Mouse (Mus musculus): ENCODE data around the gene Dync1i1. TPM values are rescaled to one million over a fixed set of nuclear protein-coding genes. Genes with fewer than 3 reads are reported as not detected.

Gene Dync1i1
- total and polyA plus RNA-seq, 3 experiments = 0.41 to 0.43 (median 0.42) TPM

- 70% methylated on average over 6 of the region's 6 CpGs for WGBS
- intact Hi-C loops (cut with DNase I) = no loop called here
- Histone ChIP-seq H3K4me3 (no peak overlapping the region), H3K79me2 (replicated peaks; ENCODE audit: control insufficient read depth, insufficient read depth, low read length) (no peaks in the 10 kb centered on the region), H3K4me1 (ENCODE audit: control insufficient read depth, insufficient read depth, low read length) (no peaks in the 10 kb centered on the region), H3K27ac (no peak overlapping the region), H3K9ac (ENCODE audit: low read depth, low read length) (no peak overlapping the region), H3K27me3 (ENCODE audit: control insufficient read depth, insufficient read depth, low read length) (0 out of 2 replicates have a peak, but pooled peaks cover 2% of the 10 kb centered on the region), H3K36me3 (ENCODE audit: control insufficient read depth, insufficient read depth, low read length) (no peaks in the 10 kb centered on the region)
- TF ChIP-seq CTCF (IDR thresholded peaks at IDR 0.05) (no peak), POLR2A (IDR thresholded peaks at IDR 0.05; ENCODE audit: insufficient read depth, low read depth, low read length) (no peak), EP300 (IDR thresholded peaks at IDR 0.05; ENCODE audit: insufficient read depth, low read depth, low read length) (no peak)
- no peak for DNase-seq
Measured at GRCm38 (mm10) chr6:6023976-6024375, 298.5 kb downstream of the Dync1i1 start.

- 91% methylated on average over 6 of the region's 6 CpGs for WGBS
- no peak for DNase-seq
- no peaks in the 10 kb centered on the region for H3K27me3 ChIP-seq (ENCODE audit: control insufficient read depth, insufficient read depth, low read length)
- intact Hi-C loops (cut with DNase I) = no loop called here
- TF ChIP-seq EP300 (IDR thresholded peaks at IDR 0.05; ENCODE audit: insufficient read depth, low read depth, low read length) (no peak), POLR2A (IDR thresholded peaks at IDR 0.05; ENCODE audit: insufficient read depth, low read depth, low read length) (no peak), CTCF (IDR thresholded peaks at IDR 0.05) (no peak)
- no peak overlapping the region for H3K4me3 ChIP-seq
- H3K27ac ChIP-seq = no peak overlapping the region
- H3K4me1 ChIP-seq (ENCODE audit: control insufficient read depth, insufficient read depth, low read length) = no peaks in the 10 kb centered on the region
- no peaks in the 10 kb centered on the region for H3K36me3 ChIP-seq (ENCODE audit: control insufficient read depth, insufficient read depth, low read length)
- no peak overlapping the region for H3K9ac ChIP-seq (ENCODE audit: low read depth, low read length)
- H3K79me2 ChIP-seq (replicated peaks; ENCODE audit: control insufficient read depth, insufficient read depth, low read length) = no peaks in the 10 kb centered on the region
Measured at GRCm38 (mm10) chr6:6027664-6028063, 302.2 kb downstream of the Dync1i1 start.

GRCm38 (mm10) chr6:6038773-6039550 is 313.5 kb downstream of the Dync1i1 start:
- Histone ChIP-seq H3K27me3 (ENCODE audit: control insufficient read depth, insufficient read depth, low read length) (no peaks in the 10 kb centered on the region), H3K9ac (ENCODE audit: low read depth, low read length) (no peak overlapping the region), H3K27ac (no peak overlapping the region), H3K36me3 (ENCODE audit: control insufficient read depth, insufficient read depth, low read length) (no peaks in the 10 kb centered on the region), H3K4me3 (no peak overlapping the region), H3K4me1 (ENCODE audit: control insufficient read depth, insufficient read depth, low read length) (no peaks in the 10 kb centered on the region), H3K79me2 (replicated peaks; ENCODE audit: control insufficient read depth, insufficient read depth, low read length) (no peaks in the 10 kb centered on the region)
- DNase-seq = no peak
- WGBS = 73% methylated on average over 18 of the region's 18 CpGs
- TF ChIP-seq EP300 (IDR thresholded peaks at IDR 0.05; ENCODE audit: insufficient read depth, low read depth, low read length) (no peak), POLR2A (IDR thresholded peaks at IDR 0.05; ENCODE audit: insufficient read depth, low read depth, low read length) (no peak), CTCF (IDR thresholded peaks at IDR 0.05) (no peak)
- intact Hi-C loops (cut with DNase I) = no loop called here

DNA sequence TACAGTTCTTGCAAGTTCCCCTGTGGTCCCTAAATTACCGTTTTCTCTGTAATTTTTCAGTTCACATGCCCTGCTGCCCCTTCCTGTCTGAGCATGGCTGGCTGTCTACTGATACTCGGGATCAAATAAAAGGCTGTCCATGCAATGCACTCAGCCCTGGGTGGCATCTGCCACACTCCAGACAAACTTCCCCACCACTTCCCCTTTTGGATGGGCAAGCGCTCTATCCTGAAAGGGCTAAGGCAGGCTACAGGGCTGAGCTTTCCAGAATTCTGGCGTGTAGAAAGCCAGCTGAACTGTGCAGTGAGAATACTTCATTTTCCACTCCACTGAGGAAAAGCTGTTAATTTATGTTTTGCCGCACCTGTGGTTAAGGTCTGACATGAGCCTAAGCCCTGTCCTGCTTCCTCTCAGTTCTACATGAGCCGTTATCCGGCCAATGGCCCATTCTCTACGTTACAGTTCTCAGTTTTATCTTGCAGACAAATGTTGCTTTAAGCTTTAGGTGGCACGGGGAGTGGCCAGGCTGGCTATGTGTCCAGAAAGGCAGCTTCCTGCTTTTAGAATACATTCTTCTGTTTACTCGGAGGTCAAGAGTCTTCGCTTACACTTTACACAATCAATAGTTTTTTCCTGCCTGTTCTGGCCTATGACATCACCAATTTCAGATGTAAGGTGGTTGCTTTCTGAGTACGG is 321.4 kb downstream of the Dync1i1 start:
- TF ChIP-seq CTCF (IDR thresholded peaks at IDR 0.05) (no peak), EP300 (IDR thresholded peaks at IDR 0.05; ENCODE audit: insufficient read depth, low read depth, low read length) (no peak), POLR2A (IDR thresholded peaks at IDR 0.05; ENCODE audit: insufficient read depth, low read depth, low read length) (no peak)
- no peak overlapping the region for H3K9ac ChIP-seq (ENCODE audit: low read depth, low read length)
- 55% methylated on average over 12 of the region's 12 CpGs for WGBS

GRCm38 (mm10) chr6:6052696-6053095 is 327.3 kb downstream of the Dync1i1 start:
- Histone ChIP-seq H3K4me1 (ENCODE audit: control insufficient read depth, insufficient read depth, low read length) (no peaks in the 10 kb centered on the region), H3K4me3 (no peak overlapping the region), H3K27ac (no peak overlapping the region), H3K9ac (ENCODE audit: low read depth, low read length) (no peak overlapping the region), H3K27me3 (ENCODE audit: control insufficient read depth, insufficient read depth, low read length) (no peaks in the 10 kb centered on the region), H3K79me2 (replicated peaks; ENCODE audit: control insufficient read depth, insufficient read depth, low read length) (no peaks in the 10 kb centered on the region), H3K36me3 (ENCODE audit: control insufficient read depth, insufficient read depth, low read length) (no peaks in the 10 kb centered on the region; the same call in 1 of the 2 replicates)
- intact Hi-C loops (cut with DNase I) = no loop called here
- no peak for TF ChIP-seq POLR2A (IDR thresholded peaks at IDR 0.05; ENCODE audit: insufficient read depth, low read depth, low read length)
- TF ChIP-seq CTCF (IDR thresholded peaks at IDR 0.05) = no peak
- no peak for TF ChIP-seq EP300 (IDR thresholded peaks at IDR 0.05; ENCODE audit: insufficient read depth, low read depth, low read length)
- WGBS = 37% methylated on average over 11 of the region's 11 CpGs
- DNase-seq = no peak

More for the DNA sequence above, 321.4 kb downstream of the Dync1i1 start:
- Histone ChIP-seq H3K79me2 (replicated peaks; ENCODE audit: control insufficient read depth, insufficient read depth, low read length) (no peaks in the 10 kb centered on the region), H3K36me3 (ENCODE audit: control insufficient read depth, insufficient read depth, low read length) (no peaks in the 10 kb centered on the region; the same call in 1 of the 2 replicates), H3K27ac (no peak overlapping the region), H3K4me1 (ENCODE audit: control insufficient read depth, insufficient read depth, low read length) (no peaks in the 10 kb centered on the region), H3K27me3 (ENCODE audit: control insufficient read depth, insufficient read depth, low read length) (no peaks in the 10 kb centered on the region), H3K4me3 (no peak overlapping the region)
- intact Hi-C loops (cut with DNase I) = no loop called here
- DNase-seq = no peak

- no peak for TF ChIP-seq CTCF (IDR thresholded peaks at IDR 0.05)
- TF ChIP-seq EP300 (IDR thresholded peaks at IDR 0.05; ENCODE audit: insufficient read depth, low read depth, low read length) = no peak
- TF ChIP-seq POLR2A (IDR thresholded peaks at IDR 0.05; ENCODE audit: insufficient read depth, low read depth, low read length) = no peak
- no peak overlapping the region for H3K27ac ChIP-seq
- no peaks in the 10 kb centered on the region for H3K4me1 ChIP-seq (ENCODE audit: control insufficient read depth, insufficient read depth, low read length)
- H3K27me3 ChIP-seq (ENCODE audit: control insufficient read depth, insufficient read depth, low read length) = no peaks in the 10 kb centered on the region
- H3K9ac ChIP-seq (ENCODE audit: low read depth, low read length) = no peak overlapping the region
- 89% methylated on average over 3 of the region's 3 CpGs for WGBS
- DNase-seq = no peak
- H3K36me3 ChIP-seq (ENCODE audit: control insufficient read depth, insufficient read depth, low read length) = no peaks in the 10 kb centered on the region; the same call in 1 of the 2 replicates
- no peak overlapping the region for H3K4me3 ChIP-seq
- intact Hi-C loops (cut with DNase I) = no loop called here
- H3K79me2 ChIP-seq (replicated peaks; ENCODE audit: control insufficient read depth, insufficient read depth, low read length) = no peaks in the 10 kb centered on the region
Measured at GRCm38 (mm10) chr6:6053946-6054345, 328.5 kb downstream of the Dync1i1 start.
